Mouse (Mus musculus) spleen, adult 2 months (tissue): Measurements from ENCODE around the gene Tceanc.

Experiments
- CTCF ChIP-seq: fragments of 200-500 bp; IDR thresholded peaks from 2 replicates; pipeline ENCODE4 v1.5.1; 2011; ENCODE audit warnings: mild to moderate bottlenecking, inconsistent platforms; ENCODE audit not compliant: insufficient read depth, insufficient read length, insufficient replicate concordance; ENCODE audit errors: extremely low read depth
- POLR2A ChIP-seq: fragments of 200-500 bp; IDR thresholded peaks from 2 replicates; pipeline ENCODE4 v1.6.1; 2011; ENCODE audit warnings: low read depth, low read length, inconsistent platforms

DNA sequence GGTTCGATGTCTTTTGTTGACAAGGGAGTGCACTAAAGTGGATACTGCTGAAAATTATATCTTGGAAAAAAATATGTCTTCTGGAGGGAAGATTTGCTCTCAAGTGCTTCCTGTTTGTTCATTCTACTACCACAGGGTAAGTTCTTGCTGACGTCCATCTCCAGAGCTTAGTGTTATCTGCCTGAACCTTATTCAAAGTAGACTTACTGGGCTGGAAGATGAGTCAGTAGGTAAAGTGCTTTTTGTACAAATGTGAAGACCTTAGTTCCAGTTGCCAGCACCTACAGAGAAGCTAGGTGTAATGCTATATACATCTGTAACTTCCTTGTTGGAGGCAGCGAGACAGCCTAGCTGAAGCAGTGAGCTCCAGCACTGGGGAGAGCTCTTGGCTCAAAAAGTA, 2.4 kb downstream of the Tceanc start:
- no peak for TF ChIP-seq CTCF
- no peak for TF ChIP-seq POLR2A
